Mouse (Mus musculus): ENCODE data around the gene Nup188.

DNA sequence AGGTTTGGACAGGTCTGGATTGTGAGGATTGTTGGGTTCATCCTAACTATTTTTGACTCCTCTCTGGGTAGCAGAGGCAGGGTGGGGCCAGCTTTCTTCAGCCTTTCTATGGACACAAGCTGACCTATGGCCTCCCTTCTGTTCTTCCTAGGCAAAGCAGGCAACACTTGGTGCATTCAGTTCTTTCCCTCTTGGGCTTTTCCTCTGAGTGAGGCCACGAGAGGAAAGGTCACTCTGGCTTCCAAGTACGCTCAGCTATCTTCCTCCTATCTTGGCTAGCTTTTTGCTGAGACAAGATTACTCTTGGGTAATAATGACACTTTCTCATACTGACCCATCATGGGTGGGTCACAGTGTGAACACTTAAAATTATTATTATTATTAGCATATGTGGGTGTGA, 3.0 kb upstream of the Nup188 start:
- TF ChIP-seq CTCF (IDR thresholded peaks at IDR 0.05; ENCODE audit: low read depth, low read length): no peak
- TF ChIP-seq GATA1 (IDR thresholded peaks at IDR 0.05; ENCODE audit: borderline replicate concordance, low read length): no peak

Measured in G1E (cell line).